Mouse (Mus musculus): Measurements from ENCODE around the gene Fhod1. TPM values are rescaled to one million over a fixed set of nuclear protein-coding genes. Genes with fewer than 3 reads are reported as not detected.

The Fhod1 gene
- total and polyA plus RNA-seq, 3 experiments, result 0.81 to 8.1 (median 3.1) TPM

DNA sequence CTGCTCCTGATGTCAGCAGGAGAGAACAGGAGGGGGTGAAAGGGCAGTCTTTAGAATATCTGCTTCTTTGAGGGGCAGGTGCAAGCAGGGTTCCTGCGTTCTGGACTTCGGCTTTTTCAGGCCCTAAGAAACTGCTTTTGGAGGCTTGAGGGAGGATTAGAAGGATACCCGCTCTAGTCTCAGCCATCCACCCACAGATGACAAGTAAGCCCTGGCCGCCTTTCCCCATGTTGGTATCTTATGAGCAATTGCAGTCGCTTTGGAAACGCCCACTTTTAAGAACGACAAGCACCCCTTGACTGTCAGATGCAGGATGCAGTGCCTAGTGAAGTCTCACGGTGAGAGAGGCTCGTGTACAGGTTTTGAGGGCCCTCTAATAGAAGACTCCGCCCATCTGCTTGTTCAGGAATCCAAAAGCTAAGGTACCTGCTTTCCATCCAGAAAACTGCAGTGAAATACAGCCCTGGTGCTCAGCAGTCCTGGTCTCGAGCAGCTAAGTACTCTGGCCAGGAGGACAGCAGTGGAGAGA, 29.0 kb downstream of the Fhod1 start:
- Histone ChIP-seq H3K9me3 (replicated peaks; ENCODE audit: low read length) (no peaks in the 10 kb centered on the region), H3K4me1 (ENCODE audit: control insufficient read depth in 1 of 2, insufficient read depth in 2 of 2) (no peaks in the 10 kb centered on the region), H3K27me3 (replicated peaks) (no peaks in the 10 kb centered on the region), H3K36me3 (replicated peaks in 1 of 2; ENCODE audit: control insufficient read depth in 1 of 2, insufficient read depth in 1 of 2, low read length in 1 of 2) (peaks cover 50 to 82% of the 10 kb centered on the region in 2 experiments), H3K4me3 (replicated peaks in 1 of 3; ENCODE audit: low read depth in 2 of 3, low read length in 2 of 3, poor library complexity in 1 of 3) (no peak overlapping the region), H3K79me2 (replicated peaks; ENCODE audit: control insufficient read depth, extremely low read depth, insufficient read depth, poor library complexity, severe bottlenecking) (no peaks in the 10 kb centered on the region), H3K4me2 (ENCODE audit: insufficient read depth, low read depth, poor library complexity, severe bottlenecking) (no peak overlapping the region), H3K27ac (ENCODE audit: insufficient read depth, low read depth) (no peak overlapping the region), H3K9ac (ENCODE audit: insufficient read depth, low read depth) (no peak overlapping the region)
- TF ChIP-seq MAFK (IDR thresholded peaks at IDR 0.05; ENCODE audit: insufficient replicate concordance, low read length) (no peak), MAX (IDR thresholded peaks at IDR 0.05; ENCODE audit: low read length) (no peak), SMC3 (IDR thresholded peaks at IDR 0.05; ENCODE audit: low read depth, low read length) (no peak)
- DNase-seq (ENCODE audit: extremely low read depth), result no peak
- dilution Hi-C loops (cut with MboI; ENCODE audit: extremely low pct_ligation_motif_present, extremely low pct_unique_long_range_greater_than_20kb, low sequenced_read_pairs), result no loop called here
- in situ Hi-C loops (cut with MboI; ENCODE audit: low pct_ligation_motif_present, low pct_unique_long_range_greater_than_20kb, low sequenced_read_pairs), result no loop called here

DNA sequence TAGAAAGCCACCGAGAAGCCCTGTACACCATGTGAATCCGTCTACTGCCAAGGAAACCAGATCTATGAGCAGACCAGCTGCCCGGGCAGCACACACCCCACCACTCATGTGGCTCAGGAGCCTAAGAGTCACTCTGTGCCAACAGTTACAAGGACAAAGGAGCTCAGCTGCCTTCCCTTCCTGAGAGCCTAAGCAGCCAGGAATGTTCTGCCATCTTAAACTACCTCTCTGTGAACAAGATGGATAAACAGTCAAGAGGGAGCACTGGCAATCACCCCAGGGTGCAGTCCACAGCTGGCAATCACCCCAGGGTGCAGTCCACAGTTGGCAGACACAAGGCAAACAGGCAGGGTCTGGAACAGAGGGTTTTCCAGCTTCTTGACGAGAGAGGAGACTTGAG, 29.8 kb downstream of the Fhod1 start:
- in situ Hi-C loops (cut with MboI; ENCODE audit: low pct_ligation_motif_present, low pct_unique_long_range_greater_than_20kb, low sequenced_read_pairs) (no loop called here), dilution Hi-C loops (cut with MboI; ENCODE audit: extremely low pct_ligation_motif_present, extremely low pct_unique_long_range_greater_than_20kb, low sequenced_read_pairs) (no loop called here)
- no peak for DNase-seq (ENCODE audit: extremely low read depth)
- Histone ChIP-seq H3K9me3 (replicated peaks; ENCODE audit: low read length) (no peaks in the 10 kb centered on the region), H3K4me2 (ENCODE audit: insufficient read depth, low read depth, poor library complexity, severe bottlenecking) (no peak overlapping the region), H3K36me3 (replicated peaks in 1 of 2; ENCODE audit: control insufficient read depth in 1 of 2, insufficient read depth in 1 of 2, low read length in 1 of 2) (peaks cover 52 to 84% of the 10 kb centered on the region in 2 experiments), H3K4me1 (ENCODE audit: control insufficient read depth in 1 of 2, insufficient read depth in 2 of 2) (no peaks in the 10 kb centered on the region), H3K4me3 (replicated peaks in 1 of 3; ENCODE audit: low read depth in 2 of 3, low read length in 2 of 3, poor library complexity in 1 of 3) (no peak overlapping the region), H3K9ac (ENCODE audit: insufficient read depth, low read depth) (no peak overlapping the region), H3K27ac (ENCODE audit: insufficient read depth, low read depth) (no peak overlapping the region), H3K27me3 (replicated peaks) (no peaks in the 10 kb centered on the region), H3K79me2 (replicated peaks; ENCODE audit: control insufficient read depth, extremely low read depth, insufficient read depth, poor library complexity, severe bottlenecking) (no peaks in the 10 kb centered on the region)
- no peak for TF ChIP-seq ZC3H11A (IDR thresholded peaks at IDR 0.05; ENCODE audit: low read depth, low read length)
- TF ChIP-seq IRF4 (IDR thresholded peaks at IDR 0.05; ENCODE audit: low read depth, low read length), result no peak
- TF ChIP-seq E2F4 (IDR thresholded peaks at IDR 0.05; ENCODE audit: insufficient replicate concordance, low read depth, low read length), result no peak
- TF ChIP-seq MEF2A (IDR thresholded peaks at IDR 0.05; ENCODE audit: borderline replicate concordance, low read depth, low read length), result no peak
- no peak for TF ChIP-seq HCFC1 (IDR thresholded peaks at IDR 0.05; ENCODE audit: low read depth, low read length)
- TF ChIP-seq MYC (IDR thresholded peaks at IDR 0.05; ENCODE audit: low read depth, low read length), result no peak
- TF ChIP-seq TBP (conservative IDR thresholded peaks at IDR 0.05; ENCODE audit: low read depth, low read length), result no peak
- no peak for TF ChIP-seq GABPA (IDR thresholded peaks at IDR 0.05; ENCODE audit: insufficient replicate concordance, low read depth, low read length)
- no peak for TF ChIP-seq ZNF384 (IDR thresholded peaks at IDR 0.05; ENCODE audit: low read depth, low read length)
- TF ChIP-seq POLR2AphosphoS2 (IDR thresholded peaks at IDR 0.05; ENCODE audit: low read depth, low read length), result no peak
- TF ChIP-seq SMC3 (IDR thresholded peaks at IDR 0.05; ENCODE audit: low read depth, low read length), result no peak
- TF ChIP-seq EP300 (IDR thresholded peaks at IDR 0.05; ENCODE audit: low read length), result no peak
- no peak for TF ChIP-seq RCOR1 (conservative IDR thresholded peaks at IDR 0.05; ENCODE audit: low read depth, low read length)
- TF ChIP-seq UBTF (IDR thresholded peaks at IDR 0.05; ENCODE audit: low read depth, low read length), result no peak
- no peak for TF ChIP-seq MAZ (IDR thresholded peaks at IDR 0.05; ENCODE audit: low read depth, low read length)

Measured in CH12.LX (cell line).